Mouse (Mus musculus) embryonic stem cell, embryonic (primary cell): ENCODE results near the gene Idi1.
"Not testable (repeated sequence)": the region's sequence is repeated elsewhere in the genome, so short reads cannot be mapped to it uniquely, and the experiment has no call there.

Experiments
- CTCF ChIA-PET, 4 experiments: fragments of 300-600 bp in 2 of 4; fragments of 350-600 bp in 2 of 4; sonication (Branson Sonifier 250); formaldehyde crosslinking; loops; one replicate each; lab custom pipeline; 2022; ENCODE audit warnings: inconsistent platforms in 2 of 4; lab: Charles Lee
- POLR2A ChIA-PET, 4 experiments: fragments of 300-600 bp in 2 of 4; fragments of 350-600 bp in 2 of 4; sonication (Branson Sonifier 250); formaldehyde crosslinking; loops; one replicate each; lab custom pipeline; 2022; ENCODE audit warnings: antibody characterized with exemption in 4 of 4, inconsistent platforms in 1 of 4; lab: Charles Lee

The Idi1 gene

DNA sequence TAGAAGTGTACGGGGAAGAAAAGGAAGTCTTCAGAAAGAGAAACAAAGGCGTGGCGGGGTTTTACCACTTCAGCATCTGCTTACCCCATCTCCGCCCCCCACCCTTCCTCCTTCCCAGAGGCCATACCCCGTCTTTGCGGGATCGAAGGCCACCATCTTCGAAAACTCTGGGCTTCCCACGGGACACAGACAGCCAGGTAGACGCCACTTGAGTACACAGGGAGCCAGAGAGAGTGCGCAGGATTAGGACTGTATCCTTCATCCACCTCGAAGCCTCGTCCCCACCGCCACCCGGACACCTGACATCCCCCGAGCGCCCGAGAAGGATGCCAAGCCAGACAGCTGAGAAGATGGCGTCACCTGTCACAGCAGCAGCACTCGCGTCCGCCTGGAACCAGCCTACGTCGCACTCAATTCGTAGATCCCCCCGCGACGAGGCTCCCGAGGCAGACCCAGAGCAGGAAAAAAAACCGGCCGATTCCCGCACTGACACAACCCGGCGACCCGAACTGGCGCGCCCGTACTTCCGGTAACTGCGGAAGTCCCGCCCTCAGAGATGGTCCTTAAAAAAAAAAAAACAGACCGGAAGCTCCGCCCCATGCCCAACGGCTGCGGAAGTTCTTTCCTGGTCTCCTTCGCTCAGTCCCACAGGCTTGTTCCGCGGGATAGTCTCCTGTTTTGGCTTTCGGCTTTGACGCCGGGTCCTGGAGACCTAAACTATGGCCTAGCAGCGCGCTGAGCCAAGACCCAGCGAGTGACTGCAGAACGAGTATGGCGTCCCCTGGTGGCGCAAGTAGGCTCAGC lies 14.6 kb upstream of the Idi1 start:
- POLR2A ChIA-PET = interaction anchor here (0.5 to 3.8 kb wide), 37 partner anchors 9 to 882 kb away, joined by 3 to 85 read pairs (median 3); partner anchors contain the start of genes Idi1 (in 4 of the 4), Gtpbp4 (in 1 of the 4) and Larp4b (in 1 of the 4)
- CTCF ChIA-PET = interaction anchor here (0.5 to 3.1 kb wide), 25 partner anchors 8 to 291 kb away, joined by 3 to 30 read pairs (median 3); partner anchors contain the start of gene Idi1 (in 3 of the 4)

DNA sequence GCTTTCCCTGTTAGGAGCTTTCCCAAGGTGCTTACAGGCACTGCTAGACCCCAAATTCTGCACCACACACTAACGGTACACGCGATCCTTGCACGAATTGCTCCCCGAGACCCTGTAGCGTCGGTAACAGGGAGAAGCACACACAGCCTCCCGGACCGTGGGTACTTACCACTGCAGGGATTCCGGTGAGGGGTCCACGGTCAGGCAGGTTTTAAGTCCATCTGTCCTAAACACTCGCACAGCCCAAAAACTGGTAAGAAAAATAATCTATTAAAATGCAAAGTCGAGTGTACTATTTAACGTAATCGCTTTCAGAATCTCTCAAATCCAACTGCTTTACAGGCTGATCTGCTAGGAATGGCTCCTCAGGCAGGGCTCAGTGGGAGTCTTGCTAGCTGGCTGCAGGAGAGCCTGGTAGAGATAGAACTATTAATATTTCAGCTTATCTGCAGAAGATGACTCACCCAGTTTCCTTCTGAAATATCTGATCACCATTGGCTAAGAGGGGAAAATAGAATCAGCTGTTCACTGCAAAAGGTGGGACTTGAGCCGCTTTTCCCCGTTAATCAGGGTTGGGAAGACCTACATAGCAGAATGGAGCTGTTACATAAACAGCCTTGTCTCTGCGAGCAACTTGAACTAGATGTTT lies 13.9 kb upstream of the Idi1 start, which contains the start of gene Wdr37:
Wdr37 (minus strand) TSS at position 596 of the 649 bp plus-strand sequence.
- POLR2A ChIA-PET = interaction anchor here (0.5 to 3.8 kb wide), 36 partner anchors 9 to 520 kb away, joined by 3 to 85 read pairs (median 4); partner anchors contain the start of genes Idi1 (in 4 of the 4), Gtpbp4 (in 1 of the 4) and Larp4b (in 1 of the 4)
- CTCF ChIA-PET = interaction anchor here (0.6 to 3.1 kb wide), 24 partner anchors 9 to 290 kb away, joined by 3 to 30 read pairs (median 3); partner anchors contain the start of gene Idi1 (in 3 of the 4)

DNA sequence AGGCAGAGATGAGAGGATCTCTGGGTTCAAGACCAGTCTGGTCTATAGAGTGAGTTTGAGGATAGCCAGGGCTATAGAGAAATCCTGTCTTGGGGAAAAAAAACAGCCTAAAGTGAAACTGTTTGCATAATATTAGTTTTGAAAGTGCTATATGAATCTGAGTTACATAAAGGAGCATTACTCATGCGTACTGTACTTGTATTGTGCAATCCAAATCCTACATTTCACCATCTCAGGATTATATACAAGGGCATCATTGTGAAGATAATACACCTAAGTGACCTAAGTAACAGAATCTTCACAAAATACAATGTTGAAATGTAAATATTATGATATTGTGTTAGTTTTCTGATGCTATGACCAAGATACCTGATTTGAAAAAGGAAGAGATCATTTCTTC lies 11.5 kb upstream of the Idi1 start:
- CTCF ChIA-PET = no interaction called here
- POLR2A ChIA-PET = interaction anchor here in 1 of 4 experiments (0.9 kb wide), 1 partner anchor 13 kb away, joined by 3 read pairs; no protein-coding TSS in a partner anchor

DNA sequence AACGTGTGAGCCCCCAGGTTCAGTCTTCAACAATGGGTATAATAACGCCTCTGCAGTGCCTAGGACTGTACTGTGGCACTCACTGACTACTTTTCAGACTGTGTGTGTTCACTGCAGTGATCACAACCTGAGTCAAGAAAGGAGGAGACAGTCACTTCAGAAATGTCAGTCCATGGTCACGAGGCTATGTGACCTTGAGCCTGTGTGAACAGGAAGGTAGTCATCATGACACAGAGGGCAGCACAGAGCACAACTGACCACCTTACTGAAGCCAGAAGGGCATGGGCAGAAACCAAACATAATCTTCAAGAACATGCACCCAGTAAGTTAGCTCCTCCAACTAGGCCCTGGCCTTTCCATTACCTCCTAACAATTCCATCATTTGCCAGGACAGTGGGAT lies 3.7 kb upstream of the Idi1 start:
- POLR2A ChIA-PET = interaction anchor here in 1 of 4 experiments (2.7 kb wide), 1 partner anchor 10 kb away, joined by 10 read pairs; the partner anchor contains the start of gene Wdr37
- CTCF ChIA-PET = no interaction called here

DNA sequence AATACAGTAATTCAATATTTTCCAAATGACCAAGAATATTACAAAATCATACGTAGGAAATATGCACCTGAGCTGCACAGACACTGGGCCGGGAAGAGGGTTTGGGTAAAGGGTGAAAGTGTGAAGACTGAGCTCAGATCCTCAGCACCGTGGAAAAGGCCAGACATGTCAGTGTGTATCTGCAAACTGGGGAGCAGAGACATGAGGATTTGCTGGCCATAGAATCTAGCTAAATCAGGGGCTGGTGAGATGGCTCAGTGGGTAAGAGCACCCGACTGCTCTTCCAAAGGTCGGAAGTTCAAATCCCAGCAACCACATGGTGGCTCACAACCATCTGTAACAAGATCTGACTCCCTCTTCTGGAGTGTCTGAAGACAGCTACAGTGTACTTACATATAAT lies 1.4 kb upstream of the Idi1 start:
- POLR2A ChIA-PET = interaction anchor here in 3 of 4 experiments (2.6 to 5.0 kb wide), 4 partner anchors 12 to 56 kb away, joined by 7 to 85 read pairs (median 36); partner anchors contain the start of gene Wdr37 (in 3 of the 3)

DNA sequence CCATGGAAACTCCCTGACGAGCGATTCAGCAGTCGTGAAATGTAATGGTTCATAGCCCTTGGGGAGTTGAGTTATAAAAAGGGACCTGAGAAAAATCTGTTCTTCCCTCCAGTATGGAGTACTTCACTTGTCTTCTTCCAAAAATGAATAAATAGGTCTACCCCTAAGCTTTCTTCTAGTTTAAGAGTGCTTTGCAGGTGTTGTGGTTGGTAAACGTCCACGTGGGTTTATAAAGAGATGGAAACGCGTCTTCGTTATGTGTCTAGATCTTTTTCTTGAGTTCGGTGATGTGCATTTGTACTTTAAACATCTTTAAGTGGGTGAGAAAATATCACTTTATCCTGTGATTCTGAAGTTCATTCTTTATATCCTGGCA lies 872 bp downstream of the Idi1 start:
- ChIA-PET POLR2A (interaction anchor here in 3 of 4 experiments (0.6 to 5.0 kb wide), 39 partner anchors 8 to 265 kb away, joined by 3 to 85 read pairs (median 4); partner anchors contain the start of genes Gtpbp4 (in 3 of the 3), Wdr37 (in 3 of the 3) and Larp4b (in 1 of the 3)), CTCF (interaction anchor here in 3 of 4 experiments (0.6 to 3.4 kb wide), 4 partner anchors 15 to 308 kb away, joined by 3 to 30 read pairs (median 10); partner anchors contain the start of gene Wdr37 (in 1 of the 3))

More for the DNA sequence above, 1.4 kb upstream of the Idi1 start:
- CTCF ChIA-PET = interaction anchor here in 2 of 4 experiments (2.6 to 3.4 kb wide), 2 partner anchors 13 kb away, joined by 15 to 30 read pairs; partner anchors contain the start of gene Wdr37 (in 1 of the 2)

DNA sequence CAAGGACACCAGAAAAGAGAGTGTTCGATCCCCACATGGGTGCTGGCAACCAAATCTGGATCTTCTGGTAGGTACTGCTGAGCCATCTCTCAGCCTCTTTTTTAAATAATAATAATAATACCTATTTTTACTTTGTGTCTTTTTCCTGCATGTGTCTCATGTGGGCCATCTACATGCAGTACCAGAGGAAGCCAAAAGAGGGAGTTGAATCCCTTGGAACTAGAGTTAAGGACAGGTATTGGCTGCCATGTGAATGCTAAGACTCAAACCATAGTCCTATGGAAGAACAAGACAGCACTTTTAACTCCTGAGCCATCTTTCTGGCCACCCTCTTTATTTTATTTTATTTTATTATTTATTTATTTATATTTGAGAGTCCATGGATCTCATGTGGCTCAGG lies 3.3 kb downstream of the Idi1 start:
- CTCF ChIA-PET = interaction anchor here in 2 of 4 experiments (0.6 to 0.9 kb wide), 3 partner anchors 17 to 725 kb away, joined by 3 to 5 read pairs (median 3); partner anchors contain the start of gene Wdr37 (in 1 of the 2)
- POLR2A ChIA-PET = interaction anchor here in 2 of 4 experiments (1.2 to 2.4 kb wide), 4 partner anchors 16 to 100 kb away, joined by 4 to 8 read pairs (median 5); no protein-coding TSS in a partner anchor

DNA sequence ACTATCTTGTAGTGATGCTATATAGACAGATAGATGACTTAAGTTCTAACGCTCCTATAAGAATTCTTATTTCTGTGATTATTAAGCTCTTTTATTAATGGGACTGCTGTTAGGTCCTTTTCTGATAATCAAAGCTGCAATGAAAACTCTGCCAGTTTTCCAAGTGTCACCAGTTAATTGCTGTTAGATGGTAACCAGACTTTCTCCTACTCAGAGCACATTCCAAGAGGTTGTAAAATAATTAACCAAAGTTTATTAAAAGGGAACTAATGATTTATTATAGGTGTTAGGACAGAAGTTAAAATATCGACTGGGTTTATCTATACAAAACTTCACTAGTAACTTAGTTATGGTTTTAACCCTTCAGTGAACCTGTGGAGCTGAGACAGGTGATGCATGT lies 20.7 kb downstream of the Idi1 start:
- POLR2A ChIA-PET = interaction anchor here in 1 of 4 experiments (0.6 to 1.0 kb wide), 2 partner anchors 158 to 210 kb away, joined by 3 read pairs; no protein-coding TSS in a partner anchor
- CTCF ChIA-PET = not testable (repeated sequence)

DNA sequence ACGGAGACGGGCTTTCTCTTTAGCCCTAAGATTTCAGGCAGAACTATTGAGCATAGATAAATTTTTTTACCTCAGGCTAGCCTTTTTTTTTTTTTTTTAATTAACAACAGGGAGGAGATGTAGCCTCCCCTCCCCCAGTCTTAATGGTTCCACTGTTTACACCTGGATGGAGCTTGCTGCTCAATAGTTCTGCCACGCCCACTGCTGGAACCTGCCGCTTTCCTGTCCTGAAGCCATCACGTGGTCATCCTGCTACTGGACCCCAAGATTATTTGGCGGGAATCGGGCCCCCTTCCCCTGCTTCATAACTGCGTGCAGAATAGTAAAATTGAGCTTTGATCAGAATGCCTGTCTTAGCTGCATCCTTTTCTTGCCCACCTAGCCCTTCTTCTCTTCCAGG lies 28.6 kb downstream of the Idi1 start:
- POLR2A ChIA-PET = interaction anchor here in 1 of 4 experiments (0.7 kb wide), 1 partner anchor 25 kb away, joined by 3 read pairs; no protein-coding TSS in a partner anchor
- CTCF ChIA-PET = not testable (repeated sequence)

DNA sequence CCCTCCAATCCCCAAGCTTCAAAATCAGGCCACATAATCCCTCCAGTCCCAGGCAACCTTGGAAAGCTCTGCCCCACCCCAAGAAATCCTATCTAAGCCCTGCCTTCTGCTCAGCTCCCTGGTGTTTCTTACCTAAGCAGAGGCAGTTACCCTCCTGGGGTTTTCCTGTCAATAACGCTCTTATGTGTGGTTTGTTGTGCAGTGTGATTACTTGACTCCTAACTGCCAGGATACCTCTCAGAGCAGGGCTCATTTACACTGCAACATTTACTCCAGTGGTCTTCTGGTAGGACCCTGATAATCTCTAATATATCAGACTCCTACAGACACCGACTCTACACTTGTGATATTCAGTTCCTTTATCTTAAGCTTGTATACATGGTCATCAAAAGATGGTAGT lies 48.2 kb downstream of the Idi1 start:
- ChIA-PET POLR2A (no interaction called here), CTCF (no interaction called here)

DNA sequence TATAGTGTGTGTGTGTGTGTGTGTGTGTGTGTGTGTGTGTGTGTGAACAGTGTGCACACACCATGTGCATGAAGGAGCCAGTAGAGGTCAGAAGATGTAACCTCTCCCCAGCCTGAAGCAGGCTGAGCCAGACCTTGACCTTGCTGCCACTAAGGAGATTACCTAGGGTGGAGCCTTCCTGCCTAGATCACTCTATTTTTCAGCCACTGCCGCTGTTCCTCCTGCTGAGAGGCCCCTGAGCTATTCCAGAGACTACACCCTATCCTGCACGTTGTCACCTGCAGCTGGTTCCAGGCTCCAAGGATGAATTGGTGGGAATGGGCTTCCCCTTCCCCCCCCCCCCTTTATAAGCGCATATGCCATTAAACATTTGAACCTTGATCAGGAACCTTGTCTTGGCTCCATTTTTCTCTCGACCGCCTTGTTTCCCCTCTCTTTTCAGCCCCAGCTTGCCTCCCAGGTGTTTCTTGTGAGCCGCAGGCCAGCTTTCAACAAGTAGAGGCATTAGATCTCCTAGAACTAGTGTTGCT lies 52.4 kb downstream of the Idi1 start:
- CTCF ChIA-PET = not testable (repeated sequence)
- POLR2A ChIA-PET = interaction anchor here in 2 of 4 experiments (0.7 to 1.6 kb wide), 3 partner anchors 48 to 717 kb away, joined by 4 read pairs; partner anchors contain the start of gene Idi1 (in 1 of the 2)

DNA sequence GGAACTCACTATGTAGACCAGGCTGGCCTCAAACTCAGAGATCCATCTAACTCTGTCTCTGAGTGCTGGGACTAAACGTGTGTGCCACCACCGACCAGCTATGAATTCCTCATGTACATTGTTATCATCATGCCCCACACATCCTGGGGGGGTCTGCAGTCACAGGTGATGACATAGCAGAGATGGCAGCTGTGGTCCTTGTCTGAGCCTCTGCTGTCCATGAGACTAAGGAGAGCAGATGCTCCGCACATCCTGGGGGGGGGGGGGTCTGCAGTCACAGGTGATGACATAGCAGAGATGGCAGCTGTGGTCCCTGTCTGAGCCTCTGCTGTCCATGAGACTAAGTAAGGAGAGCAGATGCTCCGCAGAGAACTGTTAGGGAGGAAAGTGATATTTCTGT lies 55.8 kb downstream of the Idi1 start:
- CTCF ChIA-PET = not testable (repeated sequence)

DNA sequence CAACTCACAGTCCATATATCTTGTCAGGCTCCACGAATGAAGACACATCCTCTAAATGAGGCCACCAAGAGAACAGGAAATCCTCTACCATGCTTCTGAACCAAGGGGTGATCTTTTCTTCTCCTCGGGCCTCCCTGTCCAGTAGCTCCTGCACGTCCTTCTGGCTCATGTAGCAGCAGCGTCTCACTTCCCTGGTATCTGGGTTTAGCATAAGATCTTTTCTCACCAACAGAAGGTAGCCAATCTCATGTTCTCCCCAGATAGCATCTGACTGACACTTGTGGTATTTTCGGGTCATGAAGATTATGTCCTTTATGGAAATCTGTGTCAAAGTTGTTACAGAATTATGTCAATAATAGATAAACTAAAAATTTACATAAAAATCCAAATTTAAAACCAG lies 56.4 kb downstream of the Idi1 start:
- POLR2A ChIA-PET, CTCF ChIA-PET: not testable (repeated sequence)

More for the DNA sequence above, 55.8 kb downstream of the Idi1 start:
- POLR2A ChIA-PET = not testable (repeated sequence)
